In genomic region chr11:102230006-102230741, GRCm38 (mm10) we compare ENCODE assay signal across 8 mouse cellular contexts. TPM values are rescaled to one million over a fixed set of nuclear protein-coding genes. Genes with fewer than 3 reads are reported as not detected.
DNase-seq lines count a peak whose midpoint lies in the region; ATAC-seq and TF ChIP-seq lines count a peak whose summit lies in the region.

Gene Hdac5 (minus strand): TSS chr11:102230166.

- peak within 1 kb of the TSS; percentile 79 for H3K4me3 ChIP-seq in G1E (ENCODE audit: low read depth, low read length)
- peak within 1 kb of the TSS; percentile 62 for H3K4me3 ChIP-seq in forebrain, embryonic 16.5 days (replicated peaks; ENCODE audit: low read length)
- peak within 1 kb of the TSS; percentile 91 for H3K4me3 ChIP-seq in layer of hippocampus, adult 2 months
- peak within 1 kb of the TSS; percentile 92 for H3K4me3 ChIP-seq in lung, embryonic 14.5 days (ENCODE audit: low read depth, low read length)
- peak within 1 kb of the TSS; percentile 86 for H3K4me3 ChIP-seq in olfactory bulb, adult 2 months (ENCODE audit: insufficient read depth, low read depth, low read length)
- peak within 1 kb of the TSS; percentile 56 for H3K4me3 ChIP-seq in thymus, adult 2 months (ENCODE audit: control insufficient read depth, insufficient read depth, low read length)

- TF ChIP-seq POLR2A in olfactory bulb, adult 2 months (IDR thresholded peaks at IDR 0.05; ENCODE audit: insufficient read depth, low read depth, low read length): peak; percentile 80
- TF ChIP-seq POLR2A in thymus, adult 2 months (IDR thresholded peaks at IDR 0.05; ENCODE audit: control insufficient read depth, extremely low read depth, insufficient read depth, low read length, poor library complexity): peak; percentile 44; the same call in 1 of the 2 replicates

- no peaks in the 10 kb centered on the region for H3K36me3 ChIP-seq in G1E (replicated peaks)
- no peaks in the 10 kb centered on the region for H3K36me3 ChIP-seq in forebrain, embryonic 16.5 days (ENCODE audit: control insufficient read depth, insufficient read depth)
- no peaks in the 10 kb centered on the region for H3K36me3 ChIP-seq in lung, embryonic 14.5 days (ENCODE audit: insufficient read depth)
- H3K36me3 ChIP-seq in thymus, adult 2 months (ENCODE audit: control insufficient read depth, insufficient read depth, low read length): no peaks in the 10 kb centered on the region

- peak within 1 kb of the TSS; percentile 93 for H3K27ac ChIP-seq in forebrain, embryonic 16.5 days (ENCODE audit: low read length)
- H3K27ac ChIP-seq in layer of hippocampus, adult 2 months: peak within 1 kb of the TSS; percentile 96
- peak within 1 kb of the TSS; percentile 82 for H3K27ac ChIP-seq in lung, embryonic 14.5 days (ENCODE audit: low read depth)
- peak within 1 kb of the TSS; percentile 93 for H3K27ac ChIP-seq in olfactory bulb, adult 2 months (ENCODE audit: insufficient read depth, low read depth, low read length)
- no peak within 1 kb of the TSS for H3K27ac ChIP-seq in thymus, adult 2 months (ENCODE audit: control insufficient read depth, insufficient read depth, low read length)

- peak within 1 kb of the TSS; percentile 83 for H3K4me2 ChIP-seq in forebrain, embryonic 16.5 days (ENCODE audit: low read length)
- H3K4me2 ChIP-seq in lung, embryonic 14.5 days: peak within 1 kb of the TSS; percentile 76

- under 1% methylated on average over 48 of the region's 49 CpGs for WGBS in forebrain, embryonic 16.5 days
- WGBS in lung, embryonic 14.5 days: under 1% methylated on average over 49 of the region's 49 CpGs
- WGBS in olfactory bulb, adult 2 months: under 1% methylated on average over 47 of the region's 49 CpGs
- WGBS in thymus, adult 2 months: under 1% methylated on average over 47 of the region's 49 CpGs

- TF ChIP-seq CTCF in G1E (IDR thresholded peaks at IDR 0.05; ENCODE audit: low read depth, low read length): no peak
- no peak for TF ChIP-seq CTCF in layer of hippocampus, adult 2 months (conservative IDR thresholded peaks at IDR 0.05)
- no peak for TF ChIP-seq CTCF in lung, embryonic 14.5 days (IDR thresholded peaks at IDR 0.05; ENCODE audit: low read depth)
- no peak for TF ChIP-seq CTCF in olfactory bulb, adult 2 months (IDR thresholded peaks at IDR 0.05; ENCODE audit: insufficient read depth, low read depth, low read length)
- TF ChIP-seq CTCF in thymus, adult 2 months (IDR thresholded peaks at IDR 0.05; ENCODE audit: borderline replicate concordance, control insufficient read depth, extremely low read depth, insufficient read depth, low read length, poor library complexity): no peak

- ATAC-seq in G1E (ENCODE audit: extremely low read depth, insufficient number of reproducible peaks, low FRiP score, poor library complexity, severe bottlenecking): peak; percentile 90
- ATAC-seq in forebrain, embryonic 16.5 days: peak; percentile 84
- ATAC-seq in lung, embryonic 14.5 days (ENCODE audit: insufficient read depth): peak; percentile 87

- intact Hi-C loops in heart, postnatal 36 days (cut with DNase I): loop anchor here (2.0 kb wide), 2 partner anchors 19 to 41 kb away; partner anchors contain the start of genes BC030867 and G6pc3

- peaks cover 40% of the 10 kb centered on the region for H3K4me1 ChIP-seq in G1E (ENCODE audit: insufficient read depth, low read depth, low read length)
- H3K4me1 ChIP-seq in forebrain, embryonic 16.5 days (replicated peaks; ENCODE audit: control insufficient read depth, insufficient read depth, low read length): peaks cover 45% of the 10 kb centered on the region
- peaks cover 11% of the 10 kb centered on the region; the same call in 1 of the 2 replicates for H3K4me1 ChIP-seq in lung, embryonic 14.5 days (ENCODE audit: insufficient read depth)
- H3K4me1 ChIP-seq in olfactory bulb, adult 2 months (ENCODE audit: control insufficient read depth, insufficient read depth, low read length): peaks cover 24% of the 10 kb centered on the region
- H3K4me1 ChIP-seq in thymus, adult 2 months (replicated peaks; ENCODE audit: control insufficient read depth, insufficient read depth, low read length): peaks cover 17% of the 10 kb centered on the region

- no peaks in the 10 kb centered on the region for H3K9me3 ChIP-seq in G1E (replicated peaks)
- no peaks in the 10 kb centered on the region for H3K9me3 ChIP-seq in forebrain, embryonic 16.5 days (ENCODE audit: control insufficient read depth, low read length)
- no peaks in the 10 kb centered on the region for H3K9me3 ChIP-seq in lung, embryonic 14.5 days (ENCODE audit: low read depth, low read length)

- H3K27me3 ChIP-seq in G1E (ENCODE audit: insufficient read depth, low read length): peaks cover 55% of the 10 kb centered on the region
- no peaks in the 10 kb centered on the region for H3K27me3 ChIP-seq in forebrain, embryonic 16.5 days (replicated peaks; ENCODE audit: control insufficient read depth, insufficient read depth, low read length)
- H3K27me3 ChIP-seq in lung, embryonic 14.5 days (ENCODE audit: insufficient read depth, low read length): no peaks in the 10 kb centered on the region
- H3K27me3 ChIP-seq in thymus, adult 2 months (ENCODE audit: control insufficient read depth, insufficient read depth, low read length): no peaks in the 10 kb centered on the region; the same call in 1 of the 2 replicates

- DNase-seq in G1E (ENCODE audit: low spot score): peak; percentile 89
- DNase-seq in cerebellum, adult 18-20 months: peak; percentile 97 to 99
- peak; percentile 96 to 97 for DNase-seq in heart, postnatal 36 days
- peak; percentile 98 for DNase-seq in layer of hippocampus, adult 2 months (ENCODE audit: low spot score in 2 of 2)
- peak; percentile 99 for DNase-seq in lung, embryonic 14.5 days
- DNase-seq in thymus, adult 2 months: peak; percentile 98

- H3K9ac ChIP-seq in forebrain, embryonic 16.5 days (replicated peaks; ENCODE audit: low read depth, low read length): peak within 1 kb of the TSS; percentile 85
- H3K9ac ChIP-seq in lung, embryonic 14.5 days: peak within 1 kb of the TSS; percentile 77

RNA-seq across cellular contexts. Expression of gene Hdac5, which starts in this region (rescaled TPM):
- total RNA-seq in G1E (2014; fragmentation: Nextera tagmentation) (20.5 and 30.7 TPM in 2 replicates), G1E (2017) (24.0 and 24.4 TPM in 2 replicates)
- 42.8 and 48.2 TPM in 2 replicates for polyA plus RNA-seq in G1E (2012)
- 124 and 136 TPM in 2 replicates for polyA plus RNA-seq in forebrain, embryonic 16.5 days (2015; fragmentation: Nextera tagmentation; extraction: Ambion mirVana)
- total RNA-seq in heart, postnatal 36 days (2021): 100 to 1,000 TPM; 141 to 143 TPM
- total RNA-seq in layer of hippocampus, adult 2 months (2021): 100 to 1,000 TPM; 233 to 243 TPM
- 41.1 and 42.7 TPM in 2 replicates for polyA plus RNA-seq in lung, embryonic 14.5 days (2014; fragmentation: Nextera tagmentation; extraction: Ambion mirVana)
- polyA plus RNA-seq in olfactory bulb, adult 2 months (2012; ENCODE audit: insufficient read depth, insufficient read length, low replicate concordance, missing spikeins): 223 TPM in 1 of 2 replicates, not detected in the other
- polyA plus RNA-seq in thymus, adult 2 months (2012; rRNA removed): 76.8 and 81.7 TPM in 2 replicates

Comparison
In these comparisons a context has a peak if more than half of its experiments do, and no peak if none do; other contexts are left out.
1. RNA of gene Hdac5 (total RNA-seq): 233 to 243 TPM in layer of hippocampus, adult 2 months and 141 to 143 TPM in heart, postnatal 36 days; 20.5 to 30.7 TPM in G1E; every median in the first group is over 4 times any median in the second.
2. Peak in every context shown above with its lines, with median percentiles within 50 percentile points of each other: ATAC-seq, DNase-seq and H3K4me3 ChIP-seq.